Mouse (Mus musculus): ENCODE measurements around the gene Gm7849.
"Not testable (repeated sequence)": the region's sequence is repeated elsewhere in the genome, so short reads cannot be mapped to it uniquely, and the experiment has no call there.

Gm7849 gene

GRCm38 (mm10) chr8:21456460-21456859, at the start of gene Gm7849:
Gene Gm7849 (minus strand): TSS chr8:21456560.
- in situ Hi-C loops (cut with MboI; ENCODE audit: low pct_unique_long_range_greater_than_20kb in 1 of 2, low sequenced_read_pairs in 2 of 2, unreplicated experiment in 1 of 2) = not testable (repeated sequence)

DNA sequence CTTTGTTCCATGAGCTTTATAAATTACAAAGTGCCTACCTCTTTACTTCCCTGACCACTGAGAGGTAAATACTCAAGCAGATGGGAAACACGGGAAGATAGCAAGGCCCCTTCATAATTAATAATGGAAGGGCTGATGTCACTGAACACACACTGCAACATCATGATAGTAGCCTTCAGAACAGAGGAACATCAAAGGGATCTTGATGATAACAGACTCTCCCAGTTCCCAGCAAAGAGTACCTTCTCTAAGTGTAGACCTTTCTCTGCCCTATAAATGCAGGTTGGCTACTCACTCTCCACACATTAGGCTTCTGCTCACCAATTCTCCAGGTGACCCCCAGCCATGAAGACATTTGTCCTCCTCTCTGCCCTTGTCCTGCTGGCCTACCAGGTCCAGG, 29.2 kb downstream of the Gm7849 start, which contains the start of gene Defa36:
Gene Defa36, plus strand, starts transcription at position 301 of the 400 bp plus-strand sequence.
- in situ Hi-C loops (cut with MboI; ENCODE audit: low pct_unique_long_range_greater_than_20kb in 1 of 2, low sequenced_read_pairs in 2 of 2, unreplicated experiment in 1 of 2) = not testable (repeated sequence)
